Mouse (Mus musculus): ENCODE data around the gene Vsig2. TPM values are rescaled to one million over a fixed set of nuclear protein-coding genes. Genes with fewer than 3 reads are reported as not detected.

The Vsig2 gene
- total RNA-seq, 1 experiment from 2014 or later: not detected

DNA sequence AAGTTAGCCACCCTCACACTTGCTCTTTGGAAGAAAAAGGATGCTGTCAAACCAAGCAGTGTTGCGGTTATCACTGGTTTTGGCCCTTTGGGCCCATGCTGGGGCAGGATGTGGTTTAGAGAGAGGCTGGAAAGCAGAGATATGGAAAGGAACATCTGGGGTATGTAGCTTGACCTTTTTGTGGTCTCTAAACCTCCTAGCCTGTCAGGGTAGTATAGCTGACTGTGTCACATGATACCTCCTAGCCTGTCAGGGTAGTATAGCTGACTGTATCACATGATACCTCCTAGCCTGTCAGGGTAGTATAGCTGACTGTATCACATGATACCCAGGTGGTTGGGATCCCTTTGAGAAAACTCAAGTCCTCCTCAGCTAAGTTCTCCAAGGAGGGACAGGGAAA, 15.2 kb downstream of the Vsig2 start:
- ATAC-seq (replicated peaks; ENCODE audit: insufficient number of reproducible peaks, low FRiP score, low TSS enrichment, poor library complexity, severe bottlenecking): peak; percentile 54; the same call in 1 of the 2 replicates

DNA sequence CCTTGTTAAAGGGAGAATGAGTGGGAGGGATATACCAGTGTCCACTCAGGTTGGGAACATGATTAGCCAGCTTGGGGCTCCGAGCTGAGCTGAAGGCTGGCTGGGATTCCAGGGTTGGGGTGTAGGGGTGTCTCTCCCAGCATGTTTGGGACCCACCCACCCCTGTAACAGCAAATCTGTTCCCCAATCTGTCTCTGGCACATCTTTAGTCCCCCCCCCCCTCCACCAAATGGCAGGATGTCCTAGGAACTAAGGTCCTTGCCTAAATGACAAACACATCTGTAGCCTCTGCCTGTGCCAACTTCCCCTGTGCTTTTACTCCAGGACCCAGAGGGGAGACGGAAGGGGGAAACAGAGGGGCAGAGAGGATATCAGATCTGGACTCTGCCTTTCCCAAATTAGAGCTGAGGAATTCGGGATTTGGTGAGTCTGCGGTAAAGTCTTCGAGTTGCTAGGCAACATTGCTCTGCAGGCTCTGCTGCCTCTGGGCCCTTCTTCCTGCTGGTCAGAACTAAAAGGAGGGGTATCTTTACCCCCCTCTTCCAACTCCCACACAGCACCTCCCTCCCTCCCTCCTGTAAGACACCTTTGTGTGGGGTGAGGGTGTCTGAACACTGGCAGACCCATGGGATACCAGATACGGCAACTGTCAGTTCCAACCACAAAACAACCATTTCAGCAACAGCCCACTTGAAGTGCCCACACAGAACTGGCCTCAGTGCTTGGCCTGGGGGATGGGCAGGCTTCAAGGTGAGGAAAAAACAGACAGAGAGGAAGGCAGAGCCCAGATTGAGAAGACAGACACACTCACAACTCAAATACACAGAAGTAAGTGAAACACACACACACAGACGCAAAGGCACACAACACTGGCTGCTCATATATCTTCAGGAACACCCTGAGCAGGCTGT, 16.0 kb downstream of the Vsig2 start, which contains the start of gene Siae:
Gene Siae, plus strand, starts transcription at position 861 of the 911 bp plus-strand sequence.
- no peak for ATAC-seq (replicated peaks; ENCODE audit: insufficient number of reproducible peaks, low FRiP score, low TSS enrichment, poor library complexity, severe bottlenecking)

DNA sequence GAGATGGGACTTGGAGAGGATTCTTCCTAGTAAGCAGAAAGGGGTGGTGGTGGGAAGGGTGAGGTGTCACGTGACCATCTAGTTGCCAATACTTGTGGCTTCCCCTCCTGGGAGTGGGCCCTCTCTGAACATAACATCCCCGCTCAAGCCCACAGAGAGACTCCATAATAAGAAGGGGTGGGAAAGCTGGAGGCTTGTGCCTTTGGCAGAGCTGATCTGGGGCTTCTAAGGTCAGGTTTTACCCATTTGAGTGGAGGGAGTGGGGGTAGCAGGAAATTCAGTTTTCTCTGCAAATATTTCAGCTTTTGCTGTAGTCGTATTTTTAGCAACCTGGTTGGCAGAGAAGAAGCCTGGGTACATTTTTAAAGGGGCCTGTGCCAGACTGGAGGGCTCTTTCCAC, 17.3 kb downstream of the Vsig2 start:
- ATAC-seq (replicated peaks; ENCODE audit: insufficient number of reproducible peaks, low FRiP score, low TSS enrichment, poor library complexity, severe bottlenecking): no peak

DNA sequence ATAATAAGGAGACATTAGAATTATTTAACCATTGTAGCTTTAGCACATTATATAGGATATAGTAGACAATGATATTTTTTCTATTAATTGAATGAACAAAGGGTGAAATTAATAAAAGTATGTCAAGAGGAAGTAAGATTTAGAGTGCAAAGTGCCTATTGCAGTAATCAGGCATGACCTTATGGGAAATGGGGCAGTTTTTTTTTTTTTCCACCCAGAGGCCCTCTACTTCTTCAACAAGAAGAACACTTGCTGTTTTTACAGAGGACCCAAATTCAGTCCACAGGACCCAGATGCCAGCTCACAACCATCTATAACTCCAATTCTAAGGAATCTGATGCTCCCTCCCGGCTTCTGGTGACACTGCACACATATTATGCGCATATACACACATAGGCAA, 21.6 kb downstream of the Vsig2 start:
- no peak for ATAC-seq (replicated peaks; ENCODE audit: insufficient number of reproducible peaks, low FRiP score, low TSS enrichment, poor library complexity, severe bottlenecking)

DNA sequence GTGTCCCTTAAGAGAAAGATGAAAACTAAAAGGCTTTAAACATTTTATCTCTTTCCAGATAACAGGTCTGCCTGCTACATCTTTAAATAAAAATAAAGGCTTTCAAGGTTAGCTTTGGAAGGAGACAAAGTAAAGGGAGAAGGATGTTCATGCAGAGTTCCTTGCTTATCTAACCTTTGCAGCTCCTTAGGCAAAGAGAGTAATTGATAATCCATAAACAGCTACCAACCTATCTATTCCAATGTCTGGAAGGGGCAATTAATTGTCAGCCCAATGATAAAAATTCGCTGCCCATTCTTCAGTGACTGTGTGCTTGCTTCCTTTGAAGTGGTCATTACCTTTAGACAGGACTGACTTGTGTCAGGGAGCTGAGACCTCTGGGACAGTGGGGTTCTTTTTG, 24.8 kb downstream of the Vsig2 start:
- no peak for ATAC-seq (replicated peaks; ENCODE audit: insufficient number of reproducible peaks, low FRiP score, low TSS enrichment, poor library complexity, severe bottlenecking)

DNA sequence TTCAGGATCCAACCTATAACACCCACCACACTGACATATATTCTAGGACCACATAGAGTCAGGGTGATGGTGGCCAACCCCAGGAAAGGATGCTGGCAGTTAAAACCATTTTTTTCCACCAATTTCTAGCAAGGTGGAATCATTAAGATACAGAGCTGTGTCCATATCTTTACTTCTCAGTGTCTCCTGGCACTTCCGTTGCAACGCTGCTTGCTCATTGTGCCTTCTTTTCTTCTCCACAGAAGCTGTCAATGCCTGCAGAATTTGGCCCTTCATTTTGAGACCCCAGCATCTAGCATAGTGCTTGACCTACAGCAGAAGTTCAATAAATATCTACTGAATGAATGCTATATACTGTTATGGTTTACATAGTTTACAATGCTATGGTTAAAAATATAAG, 28.0 kb downstream of the Vsig2 start:
- no peak for ATAC-seq (replicated peaks; ENCODE audit: insufficient number of reproducible peaks, low FRiP score, low TSS enrichment, poor library complexity, severe bottlenecking)

DNA sequence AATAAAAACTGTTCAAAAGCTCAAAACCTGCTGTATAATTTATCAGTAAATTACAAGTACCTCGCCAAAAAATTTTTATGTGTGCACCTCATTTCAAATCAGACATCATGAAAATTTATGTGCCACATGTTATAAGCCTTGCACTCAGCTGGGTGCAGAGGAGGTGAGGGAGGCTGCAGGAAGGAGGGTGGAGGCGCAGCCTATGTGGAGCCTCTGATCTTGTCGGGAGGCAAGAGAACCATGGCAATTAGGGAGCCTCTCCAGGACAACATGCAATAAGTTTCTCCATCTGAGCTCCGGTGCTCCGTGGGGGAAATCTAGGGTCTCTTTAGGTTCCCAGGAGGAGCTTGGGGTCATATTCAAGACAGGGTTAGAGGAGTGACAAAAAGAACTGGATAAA, 28.4 kb downstream of the Vsig2 start:
- no peak for ATAC-seq (replicated peaks; ENCODE audit: insufficient number of reproducible peaks, low FRiP score, low TSS enrichment, poor library complexity, severe bottlenecking)

DNA sequence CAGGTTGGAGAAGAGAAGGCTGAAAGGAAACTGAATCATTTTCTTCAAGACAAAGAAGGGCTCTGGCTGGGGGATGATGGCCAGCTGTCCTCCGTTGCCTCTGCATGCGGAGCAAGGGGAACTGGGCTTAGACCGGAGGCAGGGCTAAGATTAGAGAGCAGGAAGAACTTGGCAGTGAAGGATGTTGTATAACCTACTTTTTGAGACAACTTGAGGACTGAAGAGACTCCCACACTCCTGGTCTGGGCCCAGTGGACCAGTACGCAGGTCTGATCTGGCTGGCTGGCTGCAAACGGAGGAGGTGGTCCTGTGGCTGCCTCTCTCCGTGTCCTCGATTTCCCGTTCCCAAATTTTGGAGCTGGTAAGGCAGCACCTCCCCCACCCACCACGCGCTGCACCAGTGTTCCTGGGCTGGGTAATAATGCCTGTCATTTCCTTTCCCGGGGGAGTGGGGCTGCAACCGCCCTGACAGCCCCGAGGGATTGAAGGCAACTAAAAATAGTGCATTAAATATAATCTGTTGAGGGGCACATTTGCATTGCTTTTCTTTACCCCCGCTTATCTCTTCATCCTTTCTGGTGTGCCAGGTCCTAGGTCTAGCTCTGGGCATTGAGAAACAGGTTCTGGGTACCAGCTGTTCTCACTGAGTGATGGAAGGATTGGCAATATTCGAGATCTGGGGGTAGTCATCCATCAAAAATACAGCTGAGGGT, 29.0 kb downstream of the Vsig2 start:
- no peak for ATAC-seq (replicated peaks; ENCODE audit: insufficient number of reproducible peaks, low FRiP score, low TSS enrichment, poor library complexity, severe bottlenecking)

DNA sequence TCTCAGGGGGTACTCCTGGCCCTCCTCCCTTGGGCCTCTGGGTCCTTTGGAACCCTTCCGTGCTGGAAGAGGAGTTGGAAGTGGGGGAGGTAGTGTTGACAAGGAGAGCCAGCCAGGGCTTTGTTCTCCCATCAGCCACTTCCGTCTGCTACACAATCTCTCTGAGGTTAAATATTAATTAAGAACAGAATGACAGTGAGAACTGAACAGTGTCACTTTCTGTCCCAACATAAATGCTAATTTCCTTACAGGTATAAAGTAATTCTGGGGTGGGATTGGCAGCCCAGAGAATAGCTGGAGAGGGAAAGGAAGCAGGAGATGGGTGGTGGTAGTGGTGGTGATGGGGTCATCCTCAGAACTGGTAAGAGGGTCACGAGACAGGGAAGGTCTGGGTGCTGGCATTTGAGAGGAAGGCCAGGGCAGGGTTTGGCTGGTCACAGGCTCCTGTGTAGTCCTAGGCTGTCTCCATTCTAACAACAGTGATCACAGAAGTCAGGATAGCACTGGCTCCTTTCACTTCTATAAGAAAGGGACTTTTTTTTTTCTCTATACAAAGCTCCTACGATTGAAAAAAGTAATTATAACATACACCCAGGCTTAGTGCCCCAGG, 29.7 kb downstream of the Vsig2 start:
- no peak for ATAC-seq (replicated peaks; ENCODE audit: insufficient number of reproducible peaks, low FRiP score, low TSS enrichment, poor library complexity, severe bottlenecking)

DNA sequence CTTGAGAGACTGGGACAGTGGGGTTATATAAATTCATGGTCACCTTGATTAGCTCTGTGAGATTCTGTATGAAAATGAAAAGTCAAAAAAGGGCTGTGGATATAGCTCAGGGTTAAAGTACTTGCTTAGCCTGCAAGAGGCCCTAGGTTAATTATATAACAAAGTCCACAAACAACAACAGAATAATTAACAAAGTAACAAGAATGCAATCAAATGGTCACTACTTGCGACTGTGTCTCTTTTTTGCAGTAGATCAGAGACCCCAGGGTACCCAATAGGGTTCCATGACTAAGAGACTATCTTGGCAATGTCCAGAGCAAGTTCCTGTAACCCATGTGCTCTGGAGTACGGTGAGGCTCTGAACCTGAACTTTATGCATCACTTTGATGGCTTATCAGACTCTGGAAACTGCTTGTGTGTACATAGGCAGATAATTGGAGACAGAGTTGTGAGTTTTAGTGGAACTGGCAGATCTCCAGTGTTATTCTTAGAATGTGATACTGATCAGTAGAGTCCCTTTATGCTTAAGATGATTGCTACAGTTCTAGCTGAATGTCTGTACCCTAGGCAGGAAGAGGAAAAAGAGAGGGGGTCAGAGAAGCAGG, 30.3 kb downstream of the Vsig2 start:
- ATAC-seq (replicated peaks; ENCODE audit: insufficient number of reproducible peaks, low FRiP score, low TSS enrichment, poor library complexity, severe bottlenecking): no peak

DNA sequence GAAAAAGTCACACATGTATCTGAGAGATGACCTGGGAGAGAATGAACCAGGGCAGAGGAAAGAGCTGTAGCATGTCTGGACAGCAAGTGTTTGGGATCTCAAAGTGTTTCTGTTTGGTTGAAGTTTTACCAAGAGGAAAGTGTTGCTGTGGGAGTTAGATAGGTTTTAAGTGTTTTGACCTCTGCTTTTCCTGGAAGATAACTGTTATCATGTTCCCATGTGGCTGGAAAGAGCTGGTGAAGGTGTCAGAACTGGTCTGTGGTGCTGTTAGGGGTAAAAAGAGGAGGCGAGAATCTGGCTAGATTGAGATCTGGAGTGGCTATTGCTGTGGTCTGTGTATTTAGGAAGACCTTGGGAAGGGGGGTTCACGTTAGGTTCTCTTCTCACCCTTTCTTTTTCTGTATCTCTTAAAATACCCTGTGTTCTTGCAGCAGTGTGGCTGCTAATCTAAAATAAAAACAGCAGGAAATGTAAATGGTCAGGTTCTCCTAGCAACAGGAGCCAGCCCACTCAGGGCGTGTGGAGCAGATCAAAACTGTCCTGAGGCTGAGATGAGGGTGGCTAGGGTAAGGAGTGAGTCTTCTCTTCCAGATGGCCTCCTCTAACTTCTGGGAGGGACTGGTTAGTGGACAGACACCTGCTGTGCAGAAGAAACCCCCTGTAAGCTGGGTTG, 33.3 kb downstream of the Vsig2 start:
- no peak for ATAC-seq (replicated peaks; ENCODE audit: insufficient number of reproducible peaks, low FRiP score, low TSS enrichment, poor library complexity, severe bottlenecking)

DNA sequence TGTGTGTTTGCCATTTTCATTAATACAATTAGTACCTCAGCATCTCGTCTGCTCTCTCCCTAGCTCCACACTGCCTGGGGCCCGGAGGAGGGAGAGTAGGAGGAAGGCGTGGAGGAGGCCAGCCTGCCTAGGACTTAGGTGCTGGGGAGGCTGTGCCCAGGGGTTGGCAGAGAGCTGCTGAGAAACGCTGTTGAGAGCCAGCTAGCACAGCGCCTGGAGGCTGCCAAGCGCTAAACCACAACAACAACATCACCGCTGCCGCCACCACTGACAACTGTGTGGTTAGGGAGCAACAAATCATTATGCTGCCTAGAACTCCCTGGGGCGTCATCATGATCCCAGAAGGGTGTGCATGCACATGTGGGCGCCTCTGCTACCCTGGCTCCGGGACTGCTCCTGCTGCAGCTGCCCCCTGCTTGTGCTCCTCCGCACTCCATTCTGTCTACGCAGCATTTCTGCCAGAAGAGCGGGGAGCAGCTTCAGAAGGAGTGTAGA, 37.4 kb downstream of the Vsig2 start:
- peak; percentile 61; the same call in 1 of the 2 replicates for ATAC-seq (replicated peaks; ENCODE audit: insufficient number of reproducible peaks, low FRiP score, low TSS enrichment, poor library complexity, severe bottlenecking)

DNA sequence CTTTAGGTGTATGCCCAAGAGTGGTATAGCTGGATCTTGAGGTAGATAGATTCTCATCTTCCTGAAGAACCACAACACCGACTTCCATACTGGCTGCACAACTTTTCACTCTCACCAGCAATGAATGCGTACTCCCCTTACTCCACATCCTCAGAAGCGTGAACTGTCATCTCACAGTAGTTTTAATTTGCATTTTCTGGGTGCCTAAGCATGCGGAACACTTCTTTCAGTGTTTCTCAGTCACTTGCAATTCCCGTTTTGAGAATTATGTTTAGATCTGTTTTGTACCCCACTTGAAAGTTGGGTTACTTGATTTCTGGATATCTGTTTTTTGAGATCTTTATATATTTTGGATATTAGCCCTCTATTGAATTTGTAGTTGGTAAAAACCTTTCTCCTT, 44.5 kb downstream of the Vsig2 start:
- no peak for ATAC-seq (replicated peaks; ENCODE audit: insufficient number of reproducible peaks, low FRiP score, low TSS enrichment, poor library complexity, severe bottlenecking)

DNA sequence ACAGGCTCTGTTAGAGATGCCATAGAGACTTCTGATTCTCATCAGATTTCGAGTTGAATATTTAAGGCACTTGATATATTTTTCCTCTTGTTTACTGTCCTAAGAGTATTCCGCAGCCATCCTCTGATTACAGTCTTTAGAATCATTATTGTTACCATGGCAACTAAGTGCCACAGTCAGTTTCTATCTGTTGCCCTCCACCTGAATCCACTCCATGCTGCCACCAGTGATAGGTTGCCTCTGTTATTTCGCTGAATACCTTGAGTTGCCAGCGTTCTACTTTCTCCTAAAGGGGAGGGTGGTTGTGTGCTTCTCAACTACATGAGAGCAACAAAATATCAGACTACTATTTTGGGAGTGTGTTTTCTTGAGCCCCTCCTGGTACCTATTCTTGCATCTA, 47.7 kb downstream of the Vsig2 start:
- no peak for ATAC-seq (replicated peaks; ENCODE audit: insufficient number of reproducible peaks, low FRiP score, low TSS enrichment, poor library complexity, severe bottlenecking)

DNA sequence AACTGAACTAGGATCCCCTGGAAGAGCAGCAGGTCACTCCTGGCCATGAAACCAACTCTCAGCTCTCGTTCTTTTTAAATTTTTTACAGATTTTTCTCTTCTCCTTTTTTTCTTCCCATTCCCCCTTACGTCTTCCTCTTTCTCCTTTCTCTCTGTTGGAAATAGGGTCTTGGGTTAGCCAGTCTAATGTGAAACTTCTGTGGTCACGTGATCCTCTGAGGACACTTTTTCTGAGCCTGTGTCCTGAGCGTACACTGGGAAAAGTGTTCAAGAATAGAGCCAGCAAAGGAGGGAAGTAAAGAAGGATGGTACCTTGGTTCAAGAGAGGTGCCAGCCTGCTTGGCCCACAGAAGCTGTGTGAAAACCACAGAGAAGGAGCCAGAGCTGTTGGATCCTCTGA, 51.3 kb downstream of the Vsig2 start:
- ATAC-seq (replicated peaks; ENCODE audit: insufficient number of reproducible peaks, low FRiP score, low TSS enrichment, poor library complexity, severe bottlenecking): no peak

DNA sequence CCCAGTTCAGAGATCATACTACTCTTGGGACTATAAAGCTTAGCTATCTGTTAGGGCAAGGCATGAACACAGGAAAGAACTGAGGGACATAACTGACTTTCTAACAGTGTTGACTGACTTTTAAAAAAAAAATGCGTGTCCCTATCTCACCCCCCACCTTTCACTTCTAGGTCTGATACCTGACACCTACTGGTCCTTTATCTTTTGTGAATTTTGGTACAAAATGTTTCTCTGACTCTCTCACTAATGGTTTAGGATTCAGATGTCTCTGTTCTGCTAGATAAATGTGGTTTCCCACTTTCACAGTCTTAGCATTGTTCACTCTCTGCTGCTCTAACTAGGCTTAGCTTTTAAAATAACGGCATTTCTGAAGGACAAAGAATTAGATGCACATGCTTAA, 53.0 kb downstream of the Vsig2 start:
- ATAC-seq (replicated peaks; ENCODE audit: insufficient number of reproducible peaks, low FRiP score, low TSS enrichment, poor library complexity, severe bottlenecking): no peak

DNA sequence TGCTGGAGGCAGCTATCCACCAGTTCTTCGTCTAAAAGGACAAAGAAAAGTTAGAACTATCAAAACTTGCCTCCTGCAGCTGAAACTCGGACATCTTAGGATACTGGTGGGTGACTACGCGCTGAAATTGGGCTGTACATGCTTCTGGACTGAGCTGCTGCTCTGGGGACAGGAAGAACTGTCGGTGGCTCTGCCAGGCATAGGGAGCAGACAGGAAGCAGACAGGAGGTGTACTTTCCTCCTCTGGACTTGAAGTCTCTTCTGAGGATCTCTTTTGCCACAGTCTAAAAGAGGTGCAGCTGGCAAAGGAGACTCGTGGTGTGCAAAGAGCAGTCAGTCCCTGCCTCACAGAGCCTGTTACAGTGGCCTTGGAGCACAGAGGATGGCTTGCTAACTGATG, 53.6 kb downstream of the Vsig2 start:
- no peak for ATAC-seq (replicated peaks; ENCODE audit: insufficient number of reproducible peaks, low FRiP score, low TSS enrichment, poor library complexity, severe bottlenecking)

DNA sequence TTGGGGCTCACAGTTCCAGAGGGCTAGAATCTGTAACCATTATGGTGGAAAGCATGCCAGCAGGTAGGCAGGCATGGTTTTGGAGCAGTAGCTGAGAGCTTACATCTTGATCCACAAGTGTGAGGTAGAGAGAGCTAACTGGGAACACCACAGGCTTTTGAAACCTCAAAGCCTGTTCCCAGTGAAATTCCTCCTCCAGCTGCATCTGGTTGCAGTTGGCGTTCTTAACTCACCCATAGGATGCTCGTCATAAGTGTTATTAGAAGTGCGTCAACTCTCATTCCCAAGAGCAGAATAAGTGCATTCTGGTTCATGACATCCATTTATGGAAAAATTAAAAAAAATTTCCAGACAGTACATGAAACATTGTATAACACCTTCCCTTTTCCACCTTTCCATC, 54.6 kb downstream of the Vsig2 start:
- no peak for ATAC-seq (replicated peaks; ENCODE audit: insufficient number of reproducible peaks, low FRiP score, low TSS enrichment, poor library complexity, severe bottlenecking)

Measured in monocyte, adult 5-6 weeks (primary cell).